Mouse (Mus musculus) brain, embryonic 14.5 days (tissue): Measurements from ENCODE around the gene Ufc1. TPM values are rescaled to one million over a fixed set of nuclear protein-coding genes. Genes with fewer than 3 reads are reported as not detected.

Source experiments
- DNase-seq: peaks from one replicate; pipeline ENCODE4 v3.0.0-alpha.2; 2011; ENCODE audit warnings: low read depth
- CTCF ChIP-seq: fragments of 200-500 bp; IDR thresholded peaks from 2 replicates; pipeline ENCODE4 v1.5.1; 2012; ENCODE audit warnings: inconsistent platforms, mild to moderate bottlenecking, moderate library complexity, borderline replicate concordance; ENCODE audit not compliant: insufficient read depth, insufficient read length; ENCODE audit errors: extremely low read depth
- POLR2A ChIP-seq: fragments of 200-500 bp; IDR thresholded peaks from 2 replicates; pipeline ENCODE4 v1.6.1; 2012; ENCODE audit warnings: mild to moderate bottlenecking, inconsistent platforms, borderline replicate concordance; ENCODE audit not compliant: poor library complexity, insufficient read depth, insufficient read length, severe bottlenecking; ENCODE audit errors: extremely low read depth
- polyA plus RNA-seq: library from polyadenylated mRNA; depleted of rRNA; stranded (reverse); fragments of >200 nt; gene quantifications from 2 replicates; pipeline ENCODE4 v1.2.3, GENCODE M21; 2012

The Ufc1 gene
- polyA plus RNA-seq, 1 experiment = 63.1 TPM

GRCm38 (mm10) chr1:171283188-171284160 is 11.3 kb downstream of the Ufc1 start:
- no peak for TF ChIP-seq POLR2A
- TF ChIP-seq CTCF = no peak
- no peak for DNase-seq

GRCm38 (mm10) chr1:171282086-171282805 is 12.6 kb downstream of the Ufc1 start:
- TF ChIP-seq CTCF = no peak
- TF ChIP-seq POLR2A = no peak

GRCm38 (mm10) chr1:171281528-171281923 is 13.3 kb downstream of the Ufc1 start:
- DNase-seq = peak; percentile 79
- TF ChIP-seq CTCF = peak; percentile 63
- no peak for TF ChIP-seq POLR2A

More at GRCm38 (mm10) chr1:171282086-171282805, 12.6 kb downstream of the Ufc1 start:
- DNase-seq = no peak

GRCm38 (mm10) chr1:171280916-171281527 is 13.8 kb downstream of the Ufc1 start, which contains the start of gene Ppox:
Ppox (minus strand) TSS chr1:171281186.
- no peak for TF ChIP-seq POLR2A
- TF ChIP-seq CTCF = no peak
- DNase-seq = peak; percentile 99

GRCm38 (mm10) chr1:171280250-171280915 is 14.4 kb downstream of the Ufc1 start:
- TF ChIP-seq CTCF (no peak), POLR2A (no peak)
- DNase-seq = no peak

GRCm38 (mm10) chr1:171279721-171280120 is 15.1 kb downstream of the Ufc1 start:
- no peak for DNase-seq
- TF ChIP-seq CTCF = no peak
- TF ChIP-seq POLR2A = no peak

GRCm38 (mm10) chr1:171279012-171279705 is 15.7 kb downstream of the Ufc1 start:
- TF ChIP-seq POLR2A (no peak), CTCF (no peak)
- no peak for DNase-seq

- no peak for DNase-seq
- TF ChIP-seq POLR2A (no peak), CTCF (no peak)
These were observed 16.4 kb downstream of the Ufc1 start for GRCm38 (mm10) chr1:171278436-171278835.

GRCm38 (mm10) chr1:171277736-171278135 is 17.1 kb downstream of the Ufc1 start:
- no peak for DNase-seq

More at GRCm38 (mm10) chr1:171277736-171278135, 17.1 kb downstream of the Ufc1 start:
- TF ChIP-seq POLR2A = no peak
- TF ChIP-seq CTCF = no peak
